Mouse (Mus musculus) E14TG2a.4 (cell line): ENCODE measurements around the gene Cblb.

Experiments used
- H3K27me3 ChIP-seq: 2 replicates; pipeline ENCODE4 v1.6.1; 2014; ENCODE audit warnings: low read length, control low read depth; ENCODE audit not compliant: insufficient read depth
- H3K36me3 ChIP-seq: 2 replicates; pipeline ENCODE4 v1.6.1; 2014; ENCODE audit warnings: low read length, control low read depth; ENCODE audit not compliant: insufficient read depth
- H3K4me1 ChIP-seq: replicated peaks from 2 replicates; pipeline ENCODE4 v1.6.1; 2014; ENCODE audit warnings: low read depth, low read length, control low read depth
- H3K4me3 ChIP-seq: replicated peaks from 2 replicates; pipeline ENCODE4 v1.5.1; 2014; ENCODE audit warnings: mild to moderate bottlenecking, low read length
- H3K9me3 ChIP-seq: 2 replicates; pipeline ENCODE4 v1.6.1; 2014; ENCODE audit warnings: low read length, control low read depth
- CTCF ChIP-seq: conservative IDR thresholded peaks from 2 replicates; pipeline ENCODE4 v1.5.1; 2014; ENCODE audit warnings: low read length
- NANOG ChIP-seq: IDR thresholded peaks from 2 replicates; pipeline ENCODE4 v1.6.1; 2014; ENCODE audit warnings: borderline replicate concordance, low read length, mixed read lengths
- POU5F1 ChIP-seq: IDR thresholded peaks from 2 replicates; pipeline ENCODE4 v1.6.1; 2014; ENCODE audit warnings: low read length, borderline replicate concordance

The Cblb gene

GRCm38 (mm10) chr16:52107836-52108235 lies 76.8 kb downstream of the Cblb start:
- Histone ChIP-seq H3K27me3 (no peaks in the 10 kb centered on the region), H3K36me3 (no peaks in the 10 kb centered on the region), H3K4me1 (no peaks in the 10 kb centered on the region), H3K9me3 (no peaks in the 10 kb centered on the region), H3K4me3 (no peak overlapping the region)
- TF ChIP-seq POU5F1 (no peak), NANOG (no peak), CTCF (no peak)

DNA sequence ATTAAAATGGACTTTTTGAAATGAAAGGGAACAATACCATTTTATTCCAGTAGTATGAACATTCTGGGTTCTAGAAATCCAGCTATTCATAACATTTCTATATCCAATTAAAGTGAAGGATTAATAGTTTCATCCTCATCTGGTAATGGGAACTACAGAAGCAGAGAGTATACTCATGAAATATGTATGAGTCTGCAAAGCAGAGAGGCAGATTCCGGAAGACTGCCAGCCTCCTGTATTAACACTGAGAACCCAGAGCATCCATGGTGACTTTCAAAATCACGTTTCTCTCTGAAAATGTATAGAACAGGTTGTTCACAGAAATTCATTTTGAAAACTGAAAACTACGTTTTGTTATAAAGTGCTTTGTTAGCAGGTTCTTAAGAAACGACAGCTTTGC lies 83.4 kb downstream of the Cblb start:
- H3K4me3 ChIP-seq = no peak overlapping the region
- H3K4me1 ChIP-seq = no peaks in the 10 kb centered on the region

GRCm38 (mm10) chr16:52119003-52119402 lies 88.0 kb downstream of the Cblb start:
- TF ChIP-seq POU5F1 (no peak), NANOG (no peak), CTCF (no peak)
- no peak overlapping the region for H3K4me3 ChIP-seq
- no peaks in the 10 kb centered on the region for H3K9me3 ChIP-seq

More for the DNA sequence above, 83.4 kb downstream of the Cblb start:
- Histone ChIP-seq H3K9me3 (no peaks in the 10 kb centered on the region), H3K36me3 (no peaks in the 10 kb centered on the region), H3K27me3 (no peaks in the 10 kb centered on the region)
- TF ChIP-seq NANOG (no peak), POU5F1 (no peak), CTCF (no peak)

GRCm38 (mm10) chr16:52124974-52125373 lies 93.9 kb downstream of the Cblb start:
- H3K27me3 ChIP-seq = no peaks in the 10 kb centered on the region
- no peak overlapping the region for H3K4me3 ChIP-seq
- H3K9me3 ChIP-seq = no peaks in the 10 kb centered on the region
- H3K36me3 ChIP-seq = no peaks in the 10 kb centered on the region
- TF ChIP-seq NANOG (no peak), POU5F1 (no peak), CTCF (no peak)
- no peaks in the 10 kb centered on the region for H3K4me1 ChIP-seq

More at GRCm38 (mm10) chr16:52119003-52119402, 88.0 kb downstream of the Cblb start:
- Histone ChIP-seq H3K36me3 (no peaks in the 10 kb centered on the region), H3K4me1 (no peaks in the 10 kb centered on the region), H3K27me3 (no peaks in the 10 kb centered on the region)

DNA sequence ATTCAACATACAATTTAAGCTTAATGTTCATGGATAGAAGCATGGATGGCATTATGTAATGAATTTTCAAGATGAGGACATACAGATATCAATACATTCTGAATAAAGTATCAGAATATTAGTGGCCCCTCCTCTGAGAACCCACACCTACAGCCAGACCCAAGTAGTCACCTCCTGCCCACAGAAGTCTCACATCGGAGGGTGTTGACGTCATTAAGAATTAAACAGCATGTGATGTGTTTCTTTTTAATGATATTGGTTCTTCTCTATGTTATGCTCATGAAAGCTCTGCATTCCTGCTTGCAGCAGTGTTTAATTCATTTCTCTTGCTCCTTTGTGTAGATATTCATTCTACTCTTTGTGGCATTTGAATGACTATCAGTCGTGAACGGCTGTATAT lies 94.9 kb downstream of the Cblb start:
- H3K27me3 ChIP-seq = no peaks in the 10 kb centered on the region
- no peaks in the 10 kb centered on the region for H3K4me1 ChIP-seq
- TF ChIP-seq CTCF (no peak), NANOG (no peak), POU5F1 (no peak)
- no peaks in the 10 kb centered on the region for H3K9me3 ChIP-seq
- no peaks in the 10 kb centered on the region for H3K36me3 ChIP-seq
- H3K4me3 ChIP-seq = no peak overlapping the region

- Histone ChIP-seq H3K4me3 (no peak overlapping the region), H3K27me3 (no peaks in the 10 kb centered on the region), H3K36me3 (no peaks in the 10 kb centered on the region), H3K4me1 (no peaks in the 10 kb centered on the region), H3K9me3 (no peaks in the 10 kb centered on the region)
- TF ChIP-seq NANOG (no peak), CTCF (no peak), POU5F1 (no peak)
Observed at GRCm38 (mm10) chr16:52129357-52129905, 98.4 kb downstream of the Cblb start.

DNA sequence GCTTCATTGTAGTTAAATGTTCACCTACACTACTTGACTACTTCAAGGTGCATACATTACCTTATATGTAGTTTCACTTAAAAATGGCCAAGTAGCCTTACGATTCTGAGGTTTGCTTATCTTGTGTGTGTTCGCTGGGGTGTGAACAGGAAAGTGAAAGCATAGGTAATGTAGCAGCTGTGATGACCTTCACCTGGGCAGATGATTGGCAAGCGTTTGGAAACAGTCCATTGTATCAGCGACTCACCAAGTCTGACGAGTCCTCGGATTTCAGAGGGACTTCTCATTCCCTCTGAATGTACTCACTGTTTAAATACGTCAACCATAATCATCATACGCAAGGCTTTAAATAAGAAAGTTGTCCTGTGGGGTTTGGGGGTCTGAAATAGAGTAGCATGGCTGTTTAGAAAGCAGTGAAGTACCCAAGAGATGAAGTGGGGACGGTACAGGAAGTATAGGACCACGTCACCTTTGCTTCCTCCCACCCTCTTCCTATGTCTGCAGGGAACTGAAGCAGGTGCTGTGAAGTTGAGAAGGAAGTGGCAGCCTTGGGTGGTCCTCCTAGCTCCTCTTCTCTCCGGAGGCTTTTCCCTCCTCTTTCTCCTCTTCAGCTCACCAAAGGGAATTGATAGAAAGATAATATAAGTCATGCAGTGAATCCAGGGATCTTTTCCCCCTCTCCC lies 101.9 kb downstream of the Cblb start:
- H3K9me3 ChIP-seq = no peaks in the 10 kb centered on the region
- H3K36me3 ChIP-seq = no peaks in the 10 kb centered on the region
- no peaks in the 10 kb centered on the region for H3K4me1 ChIP-seq
- no peak for TF ChIP-seq NANOG
- no peak for TF ChIP-seq POU5F1
- no peak for TF ChIP-seq CTCF
- no peak overlapping the region for H3K4me3 ChIP-seq
- H3K27me3 ChIP-seq = no peaks in the 10 kb centered on the region

DNA sequence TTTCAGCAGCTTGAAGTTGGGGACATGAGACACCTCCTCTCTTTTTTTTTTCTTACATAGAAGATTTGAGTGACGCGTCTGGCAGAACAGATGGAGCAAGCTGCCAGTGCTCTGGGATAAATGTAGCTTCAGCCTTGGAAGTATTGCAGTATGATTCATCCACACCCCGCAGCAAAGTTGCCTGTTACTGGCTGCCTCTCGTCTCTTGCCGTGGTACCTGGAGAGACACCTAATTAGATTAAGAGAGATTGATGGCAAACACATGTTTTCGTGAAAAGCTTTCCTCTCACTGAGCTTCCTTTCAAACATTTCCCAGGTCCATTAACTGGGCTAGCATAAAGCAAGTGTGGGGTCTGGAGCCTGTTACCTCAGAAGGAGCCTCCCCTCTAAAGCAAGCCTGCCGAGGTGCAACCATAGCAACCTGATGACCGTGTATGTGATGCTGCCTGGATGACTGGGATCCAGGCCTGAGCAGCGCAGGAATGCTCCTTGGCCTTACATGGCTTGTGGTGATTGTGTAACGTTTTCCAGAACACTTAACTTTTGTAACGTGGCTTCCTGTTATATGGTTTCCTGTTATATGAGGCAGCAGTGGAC lies 103.7 kb downstream of the Cblb start:
- H3K4me1 ChIP-seq = no peaks in the 10 kb centered on the region
- no peaks in the 10 kb centered on the region for H3K9me3 ChIP-seq
- TF ChIP-seq CTCF (no peak), NANOG (no peak), POU5F1 (no peak)
- H3K4me3 ChIP-seq = no peak overlapping the region
- H3K36me3 ChIP-seq = no peaks in the 10 kb centered on the region
- no peaks in the 10 kb centered on the region for H3K27me3 ChIP-seq
